Mouse (Mus musculus) gastrocnemius, adult 18-20 months (tissue): ENCODE measurements around the gene Rtp4. TPM values are rescaled to one million over a fixed set of nuclear protein-coding genes. Genes with fewer than 3 reads are reported as not detected.

Experiments
- DNase-seq: peaks from one replicate; pipeline ENCODE4 v3.0.0; 2021; ENCODE audit warnings: low spot score
- total RNA-seq, 2 experiments: library from RNA; stranded (reverse); gene quantifications; 2 replicates each; pipeline ENCODE4 v1.2.3; 2021

Rtp4 gene
- total RNA-seq, 2 experiments from 2014 or later, result 0.98 to 1.5 TPM

DNA sequence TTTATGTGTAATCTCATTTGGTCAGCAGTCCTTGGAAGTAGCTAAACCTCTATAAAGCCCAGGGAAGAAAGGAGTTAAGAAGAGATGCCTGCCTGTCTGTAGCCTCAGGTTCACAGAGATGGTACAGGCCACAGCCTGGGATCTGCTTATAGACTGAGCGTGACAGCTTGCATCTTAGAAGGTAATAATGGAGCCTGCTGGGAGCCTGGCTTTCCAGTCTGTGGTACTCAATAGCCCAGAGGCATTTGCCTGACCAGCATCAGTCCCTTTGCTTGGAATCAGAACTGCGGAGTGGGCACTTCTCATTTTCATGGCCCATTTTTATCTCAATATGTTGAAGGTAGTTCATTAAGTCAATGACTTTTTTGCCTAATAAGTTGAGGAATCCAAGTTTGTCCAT lies 54.5 kb downstream of the Rtp4 start:
- DNase-seq, result no peak

DNA sequence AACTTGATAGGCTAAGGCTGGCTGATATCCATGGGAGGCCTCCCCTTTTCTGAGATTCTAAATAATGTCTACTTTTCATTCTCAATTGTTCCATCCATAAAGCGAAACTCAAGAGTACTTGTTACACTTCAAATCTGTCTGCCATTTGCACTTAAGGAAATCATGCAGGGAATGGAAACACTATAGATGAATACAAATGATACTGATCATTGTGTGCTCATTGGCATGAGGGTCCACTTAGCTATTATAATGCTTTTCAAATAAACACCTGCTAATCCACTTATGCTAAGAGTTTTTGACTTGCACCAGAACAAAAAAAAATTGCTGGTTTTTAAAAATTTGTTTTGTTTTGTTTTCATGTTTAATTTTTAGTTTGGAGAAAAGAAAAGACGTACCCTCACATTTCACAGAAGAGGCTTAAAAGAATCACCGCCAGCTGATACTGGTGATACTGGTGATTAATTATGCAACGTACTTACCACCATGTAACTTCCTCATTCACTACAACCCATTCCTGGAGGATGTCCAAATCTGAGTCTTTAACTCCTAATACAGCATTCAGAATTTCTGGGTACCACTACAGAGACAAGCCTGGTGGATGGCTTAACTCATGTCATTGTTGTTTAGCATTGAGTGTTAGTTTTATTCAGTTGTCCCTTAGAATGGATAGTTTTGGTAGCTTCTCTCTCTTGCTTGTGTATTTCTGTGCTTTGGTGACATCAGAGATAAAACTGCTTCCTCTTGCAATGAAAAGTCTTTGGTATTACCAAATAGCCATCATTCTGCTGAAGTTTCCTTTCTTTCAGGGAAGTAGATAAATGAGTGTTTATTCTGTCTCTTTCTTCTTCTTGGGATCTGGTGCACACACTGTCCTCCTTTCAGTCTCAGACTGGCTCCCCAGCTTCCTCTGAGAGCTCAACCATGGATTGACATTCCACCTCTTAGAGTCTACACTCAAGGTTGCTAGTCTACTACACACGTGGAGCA lies 71.3 kb downstream of the Rtp4 start:
- no peak for DNase-seq

DNA sequence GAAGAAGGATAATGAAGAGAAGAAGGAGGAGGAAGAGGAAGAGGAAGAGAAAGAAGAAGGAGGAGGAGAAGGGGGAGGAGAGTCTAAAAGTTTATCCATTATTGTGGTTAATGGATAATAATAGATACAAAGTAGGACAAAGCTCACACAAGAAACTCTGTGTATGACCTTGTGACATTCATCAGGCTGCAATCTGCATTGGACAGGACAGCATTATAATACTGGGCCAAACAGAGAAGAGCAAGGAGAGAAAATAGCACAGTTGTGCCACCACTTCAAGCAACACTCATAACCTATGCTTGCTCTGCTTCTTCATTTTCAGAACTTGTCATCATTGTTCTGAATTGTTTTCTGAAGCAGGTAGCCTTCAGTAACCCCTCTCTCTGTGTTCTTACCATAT lies 72.4 kb downstream of the Rtp4 start:
- no peak for DNase-seq

DNA sequence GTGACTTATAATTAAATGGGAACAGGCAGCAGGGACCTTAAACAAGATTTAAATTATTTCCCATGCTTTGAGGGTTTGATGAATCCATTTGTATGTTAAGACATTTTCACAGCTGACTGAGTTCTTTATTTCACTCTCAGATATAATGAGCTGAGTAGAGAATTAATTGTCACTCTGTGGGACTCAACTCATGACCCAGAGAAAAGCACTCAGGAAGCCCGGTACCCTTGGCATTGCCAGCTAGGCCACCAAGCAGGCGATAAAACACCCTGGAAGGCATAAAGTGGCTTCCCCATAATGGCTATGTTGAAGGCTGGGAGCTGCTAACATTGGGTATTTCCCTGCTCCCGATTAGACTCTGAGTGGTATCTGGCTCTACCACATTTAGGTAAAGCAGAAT lies 76.6 kb downstream of the Rtp4 start:
- no peak for DNase-seq

DNA sequence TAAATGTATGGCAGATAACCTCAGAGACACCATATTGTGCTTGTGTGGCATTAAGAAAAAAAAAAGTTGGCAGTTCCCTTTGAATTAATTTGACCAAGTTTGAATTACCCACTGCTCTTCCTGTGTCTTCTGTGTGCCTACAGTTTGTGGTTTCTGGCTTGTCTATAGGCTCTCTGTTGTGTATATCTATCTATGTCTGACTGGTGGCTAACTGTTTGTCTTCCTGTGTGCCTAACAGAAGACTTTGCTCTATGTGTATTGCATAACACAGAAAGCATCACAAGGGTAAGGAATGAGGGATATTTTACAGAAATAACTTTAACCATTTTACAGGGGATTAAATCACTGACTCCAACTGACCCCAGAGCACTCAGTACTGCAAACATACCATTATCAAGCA lies 77.9 kb downstream of the Rtp4 start:
- no peak for DNase-seq

DNA sequence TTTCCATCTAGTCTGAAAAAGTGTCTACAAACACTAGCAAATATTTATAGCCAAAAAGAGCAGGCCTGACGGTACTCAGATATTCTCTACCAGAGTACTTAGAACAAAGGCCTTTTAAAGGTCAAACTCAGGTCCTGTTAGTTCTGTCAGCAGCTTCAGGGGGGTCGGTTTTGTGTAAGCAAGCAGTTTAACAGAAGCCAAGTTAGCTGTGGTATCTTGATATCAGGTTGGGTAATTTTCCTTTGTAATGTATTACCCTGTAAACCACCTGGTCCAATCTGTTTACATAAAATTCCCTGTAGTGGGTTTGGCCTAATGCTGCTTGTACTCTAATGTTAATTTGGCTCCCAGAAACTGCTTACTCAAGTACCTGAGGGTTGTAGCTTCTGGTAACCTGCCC lies 86.1 kb downstream of the Rtp4 start:
- DNase-seq, result no peak

DNA sequence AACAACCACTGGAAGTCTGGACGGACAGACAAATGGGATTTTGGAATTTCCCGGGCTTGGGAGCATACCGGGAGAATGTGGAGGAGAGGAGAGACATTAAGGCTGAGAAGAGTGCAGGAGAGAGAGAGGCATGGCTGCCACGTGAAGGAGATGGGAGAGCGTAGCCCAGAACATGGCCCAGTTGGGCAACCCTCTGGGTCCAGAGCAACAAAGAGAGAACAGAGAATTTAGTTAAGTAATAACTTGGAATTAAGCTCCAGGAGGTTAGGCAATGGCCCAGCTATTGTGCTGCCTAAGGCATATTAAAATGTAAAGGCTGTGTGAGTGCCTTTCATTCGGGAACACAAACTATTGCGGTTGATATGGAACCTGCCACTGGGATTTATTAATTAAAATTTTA lies 86.6 kb downstream of the Rtp4 start:
- no peak for DNase-seq

DNA sequence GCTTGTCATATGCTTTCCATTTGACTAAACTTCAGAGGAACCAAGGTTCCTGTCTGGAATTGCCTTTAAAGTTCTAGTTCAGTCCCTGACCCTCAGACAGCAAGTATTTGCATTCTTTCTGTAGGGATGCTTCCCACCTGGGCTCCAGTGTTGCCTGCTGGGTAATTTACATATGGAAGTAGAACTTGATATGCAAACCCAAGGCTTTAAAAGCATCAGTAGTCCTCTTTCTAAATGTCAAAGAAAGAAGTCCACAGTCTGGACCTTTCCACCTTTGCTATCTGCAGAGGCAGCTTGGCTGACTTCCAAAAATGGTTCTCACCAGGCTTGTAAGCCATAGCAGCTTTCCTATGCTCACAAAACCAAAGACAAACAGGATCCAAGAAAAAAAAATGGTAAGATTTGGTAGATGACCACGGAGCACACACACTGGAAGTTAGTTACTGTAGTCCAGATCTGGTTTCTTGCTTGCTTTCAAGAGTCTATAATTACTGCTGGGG lies 87.9 kb downstream of the Rtp4 start:
- DNase-seq, result no peak

DNA sequence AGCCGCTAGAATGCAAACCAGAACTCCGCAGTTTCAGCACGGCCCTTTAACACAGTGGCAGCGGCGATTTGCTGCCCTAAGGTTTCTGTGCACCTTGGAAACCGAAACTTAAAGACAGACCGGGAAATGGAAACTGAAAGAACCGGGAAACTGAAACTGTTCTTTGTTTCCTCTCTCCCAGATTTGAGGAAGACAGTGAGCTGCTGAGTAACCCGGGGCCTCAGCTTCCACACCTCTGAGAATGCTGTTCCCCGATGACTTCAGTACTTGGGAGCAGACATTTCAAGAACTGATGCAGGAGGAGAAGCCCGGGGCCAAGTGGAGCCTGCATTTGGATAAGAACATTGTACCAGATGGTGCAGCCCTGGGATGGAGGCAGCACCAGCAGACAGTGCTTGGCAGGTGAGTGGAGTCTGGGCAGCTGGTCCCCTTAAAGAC lies 89.7 kb downstream of the Rtp4 start:
- DNase-seq, result peak; percentile 36

DNA sequence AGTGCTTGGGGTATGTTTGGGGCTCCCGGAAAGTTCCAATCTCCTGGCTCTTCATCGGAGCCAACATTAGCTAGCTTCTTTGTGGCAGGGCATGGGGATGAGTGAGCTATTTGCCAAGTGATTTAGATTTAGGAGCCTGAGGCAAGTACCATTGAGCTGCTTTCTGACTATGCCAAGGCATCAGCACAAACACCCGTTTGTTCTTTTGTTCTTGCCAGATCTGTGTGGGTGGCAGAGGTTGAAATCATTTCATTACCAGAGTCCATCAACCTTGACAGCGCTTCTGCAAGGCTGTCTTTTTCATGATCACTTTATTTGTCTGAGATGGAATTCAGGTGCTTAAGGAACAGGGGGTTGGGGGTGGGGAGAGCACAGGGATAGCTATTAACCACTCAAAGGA lies 104.1 kb downstream of the Rtp4 start:
- no peak for DNase-seq

DNA sequence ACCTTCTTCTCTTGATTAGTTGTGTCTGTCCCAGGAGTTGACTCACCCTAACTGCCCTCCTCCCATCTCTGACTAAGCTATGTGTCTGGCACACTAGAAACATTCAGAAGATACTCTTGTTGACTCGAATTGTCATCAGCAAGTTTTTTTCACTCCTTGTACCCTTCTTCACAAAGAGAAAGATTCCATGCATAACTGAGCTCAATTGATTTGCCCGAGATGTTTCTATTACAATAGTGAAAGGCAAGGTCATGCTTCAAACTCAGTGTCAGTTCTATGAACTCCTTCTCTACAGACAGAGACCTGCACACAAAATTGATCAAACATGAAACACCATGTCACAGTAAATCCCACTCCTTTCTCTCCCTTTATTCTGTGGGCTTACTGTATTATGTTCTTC lies 111.4 kb downstream of the Rtp4 start:
- DNase-seq, result no peak

DNA sequence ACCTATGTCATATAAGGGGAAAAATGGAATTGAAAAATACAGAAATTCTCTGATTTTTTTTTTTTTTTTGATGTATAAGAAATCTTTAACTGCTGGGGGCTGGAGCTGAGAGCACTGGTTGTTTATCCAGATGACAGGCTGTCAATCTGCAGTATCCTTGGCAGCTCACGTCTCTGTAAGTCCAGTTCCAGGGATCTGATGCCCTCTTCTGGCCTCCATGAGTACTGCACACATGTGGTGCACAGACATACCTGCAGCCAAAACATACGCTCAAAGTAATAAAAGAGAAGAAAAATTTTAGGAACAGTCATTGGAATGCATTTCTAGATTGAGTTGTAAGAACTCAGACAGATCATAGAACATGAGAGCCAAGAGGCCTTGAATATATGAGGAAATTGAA lies 112.6 kb downstream of the Rtp4 start:
- no peak for DNase-seq

DNA sequence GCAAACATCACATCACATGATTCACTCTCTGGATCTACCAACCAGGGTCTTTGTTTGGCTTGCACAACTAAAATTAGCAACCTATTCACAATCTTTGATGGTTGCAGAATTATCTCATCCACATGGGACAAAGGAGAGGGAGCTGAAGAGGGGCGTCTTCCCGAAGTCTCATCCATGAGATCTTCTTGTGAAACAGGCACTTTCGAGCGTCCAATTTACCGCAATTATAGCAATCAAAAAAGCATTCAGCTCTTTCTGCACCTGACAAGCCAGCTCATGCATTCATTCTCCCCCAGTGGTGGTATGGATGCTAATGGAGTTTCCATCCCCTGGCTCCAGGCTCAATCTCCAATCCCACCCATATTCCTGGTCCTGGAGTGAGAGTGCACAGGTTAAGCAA lies 132.9 kb downstream of the Rtp4 start:
- DNase-seq, result no peak

DNA sequence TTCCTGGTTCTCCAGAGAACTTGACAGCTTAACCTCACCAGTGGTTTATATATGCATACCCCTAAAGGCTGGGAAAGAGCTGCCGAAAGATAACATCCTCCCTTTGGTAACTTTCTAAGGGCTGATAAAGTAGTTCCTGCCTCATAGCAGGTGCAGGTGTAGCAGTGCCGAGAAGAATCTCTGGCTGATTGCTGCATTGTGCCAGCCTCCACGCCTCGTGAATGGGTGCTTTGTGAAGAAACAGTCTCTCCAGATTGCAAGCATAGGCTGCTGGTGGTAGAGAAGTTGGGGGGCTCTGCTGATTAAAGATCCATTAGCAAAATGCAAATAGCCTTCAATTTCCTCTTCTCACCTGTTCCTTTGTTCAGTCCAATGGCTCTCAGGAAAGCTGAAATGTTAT lies 133.4 kb downstream of the Rtp4 start:
- no peak for DNase-seq

DNA sequence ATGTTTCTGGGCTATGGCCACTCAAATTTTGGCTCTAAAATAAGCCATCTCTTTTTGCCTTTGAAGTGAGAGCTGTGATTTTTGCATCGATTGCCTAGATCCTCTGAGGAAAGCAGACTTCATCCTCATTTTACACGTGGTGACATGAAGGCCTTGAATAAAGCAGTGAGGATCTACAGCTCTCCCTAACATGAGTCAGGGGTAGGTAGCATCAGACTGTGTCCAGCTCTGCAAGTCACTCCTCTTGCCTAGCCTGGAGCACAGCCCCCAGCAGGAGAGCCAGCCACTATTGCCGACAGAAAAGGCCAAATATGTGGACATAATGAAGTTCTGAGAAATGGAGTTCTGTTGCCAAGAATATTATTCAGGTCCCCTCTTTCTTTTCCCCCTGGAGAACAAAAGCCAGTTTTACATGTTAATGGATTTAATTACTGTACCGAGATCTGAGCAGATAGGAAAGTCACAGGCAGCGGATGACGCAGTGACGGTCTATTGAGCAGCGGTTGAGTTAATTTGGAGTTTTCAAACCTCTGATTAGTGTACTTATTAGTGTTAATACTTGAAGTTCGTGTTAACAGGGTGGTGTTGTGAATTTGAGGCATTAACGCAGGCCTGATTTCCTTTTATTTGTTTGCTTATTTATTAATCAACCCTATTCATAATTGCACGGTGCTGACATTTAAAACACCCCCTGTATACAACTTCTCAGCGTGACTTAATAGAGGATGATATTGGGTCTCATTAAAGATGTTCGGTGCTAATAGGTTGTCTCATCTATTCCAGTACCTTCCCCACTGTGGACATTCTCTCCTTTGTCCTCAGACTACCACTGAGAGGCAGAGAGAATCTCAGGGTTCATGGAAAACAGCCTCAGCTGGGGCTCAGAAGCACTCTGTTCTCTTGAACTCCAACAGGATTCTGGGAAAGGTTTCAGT lies 139.8 kb downstream of the Rtp4 start:
- DNase-seq, result no peak

Other genes starting within 250 kb of the Rtp4 start
- gene Rtp1, start 91.2 kb upstream of the Rtp4 start, total RNA-seq, result not detected
- gene Masp1, start 524 bp downstream of the Rtp4 start, total RNA-seq, result 10 to 100 TPM in 1 of 2 experiments, 1 to 10 TPM in 1; 9.1 to 17.4 TPM